Mouse (Mus musculus) thymus, adult 2 months (tissue): Measurements from ENCODE around the gene Chn2.

Experiments used
- CTCF ChIP-seq: fragments of 200-500 bp; IDR thresholded peaks from 2 replicates; pipeline ENCODE4 v1.5.1; 2012; ENCODE audit warnings: mild to moderate bottlenecking, control low read depth, low read length, moderate library complexity, borderline replicate concordance; ENCODE audit not compliant: control insufficient read depth, poor library complexity, insufficient read depth; ENCODE audit errors: extremely low read depth
- POLR2A ChIP-seq: fragments of 200-500 bp; IDR thresholded peaks from 2 replicates; pipeline ENCODE4 v1.6.1; 2012; ENCODE audit warnings: mild to moderate bottlenecking, low read length, control low read depth, moderate library complexity; ENCODE audit not compliant: control insufficient read depth, poor library complexity, insufficient read depth; ENCODE audit errors: extremely low read depth

- no peak for TF ChIP-seq POLR2A
- no peak for TF ChIP-seq CTCF
Observed at GRCm38 (mm10) chr6:54138157-54138556, 98.8 kb downstream of the Chn2 start.
